Mouse (Mus musculus): Measurements from ENCODE around the gene Lzic.

DNA sequence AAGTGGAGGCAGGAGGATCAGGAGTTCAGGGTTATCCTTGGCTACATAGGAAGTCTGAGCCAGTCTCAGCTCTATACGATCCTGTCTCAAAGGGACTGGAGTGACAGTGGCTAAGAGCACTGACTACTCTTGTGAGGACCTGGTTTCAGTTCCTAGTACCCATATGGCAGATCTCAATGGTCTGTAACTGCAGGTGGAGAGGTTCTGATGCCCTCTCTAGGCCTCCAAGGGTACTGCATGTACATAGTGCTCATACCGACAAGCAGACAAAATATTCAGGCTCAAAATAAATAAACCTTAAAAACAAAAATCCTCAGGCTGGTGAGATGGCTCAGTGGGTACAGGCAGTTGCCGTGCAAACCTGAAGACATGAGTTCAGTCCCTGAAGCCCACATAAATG is 6.1 kb downstream of the Lzic start:
- TF ChIP-seq GATA1 (IDR thresholded peaks at IDR 0.05; ENCODE audit: low read length) (no peak), TAL1 (IDR thresholded peaks at IDR 0.05; ENCODE audit: low read length) (no peak)
